Mouse (Mus musculus): ENCODE measurements around the gene Slc9a8.

DNA sequence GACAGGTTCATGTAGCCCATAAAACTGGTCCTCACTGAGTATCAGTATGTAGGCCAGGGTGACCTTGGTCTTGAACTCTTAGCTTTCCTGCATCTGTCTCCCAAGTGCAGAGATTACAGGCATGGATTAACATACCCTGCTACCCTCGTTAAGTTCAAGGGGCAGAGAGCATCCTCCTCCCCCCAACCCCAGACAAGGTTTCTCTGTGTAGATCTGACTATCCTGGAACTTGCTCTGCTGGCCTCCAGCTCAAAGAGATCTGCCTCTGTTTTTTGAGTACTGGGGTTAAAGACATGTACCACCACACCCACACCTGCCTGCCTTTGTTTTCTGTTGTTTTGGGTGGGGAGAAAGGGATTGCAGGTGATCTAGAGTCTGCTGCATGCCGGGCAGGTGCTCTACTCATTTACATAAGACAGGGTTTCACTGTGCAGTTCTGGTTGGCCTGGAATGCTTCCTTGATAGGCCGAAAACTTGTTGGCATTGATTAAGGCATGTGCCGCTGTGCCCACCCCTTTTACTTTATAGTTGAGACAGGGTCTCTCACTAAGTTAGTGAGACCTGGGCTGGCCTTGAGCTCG lies 1.6 kb downstream of the Slc9a8 start:
- TF ChIP-seq CTCF (IDR thresholded peaks at IDR 0.05; ENCODE audit: low read depth): no peak
- no peak for TF ChIP-seq EP300 (optimal IDR thresholded peaks at IDR 0.05)

Measured in stomach, postnatal 0 days (tissue).